Mouse (Mus musculus) heart, adult 2 months (tissue): ENCODE data around the gene Tsc1.
A peak's percentile ranks its signal among the peaks of the same experiment; 100 is the strongest.

Source experiments
- CTCF ChIP-seq: fragments of 200-600 bp; IDR thresholded peaks from 2 replicates; pipeline ENCODE4 v1.8.1; 2022; ENCODE audit warnings: antibody characterized with exemption, mild to moderate bottlenecking, moderate library complexity
- POLR2A ChIP-seq: fragments of 200-500 bp; IDR thresholded peaks from 2 replicates; pipeline ENCODE4 v1.6.1; 2011; ENCODE audit warnings: mild to moderate bottlenecking, low read depth, low read length, control low read depth; ENCODE audit not compliant: insufficient read depth

GRCm38 (mm10) chr2:28680710-28681109, 39.7 kb downstream of the Tsc1 start:
- TF ChIP-seq CTCF (peak; percentile 70), POLR2A (no peak)
